Mouse (Mus musculus) adrenal gland (tissue): ENCODE data around the gene Pank2.
"Not testable (repeated sequence)": the region's sequence is repeated elsewhere in the genome, so short reads cannot be mapped to it uniquely, and the experiment has no call there.

ENCODE experiments used
- intact Hi-C: fragments of 180-260 bp; cut with DNase I; formaldehyde crosslinking; loops from one replicate; pipeline ENCODE4 v1.15.1; 2025
- long read RNA-seq, 2 experiments: library from polyadenylated mRNA; unstranded; transcript quantifications; one replicate each; pipeline ENCODE4 v2.0.0; 2020; ENCODE audit warnings: borderline replicate concordance in 1 of 2; ENCODE audit not compliant: insufficient replicate concordance in 1 of 2

Gene Pank2
- long read RNA-seq, experiment 1, full-length matches to known transcripts: 22 of 40 reads
- long read RNA-seq, experiment 1, partial matches to known transcripts: 3 of 40 reads
- long read RNA-seq, experiment 1, other reads (novel, unspliced or antisense): 15 of 40 reads
- long read RNA-seq, experiment 2, full-length matches to known transcripts: 30 of 49 reads
- long read RNA-seq, experiment 2, partial matches to known transcripts: 7 of 49 reads
- long read RNA-seq, experiment 2, other reads (novel, unspliced or antisense): 12 of 49 reads

- intact Hi-C loops: no loop called here
These were observed at the start of gene Pank2 for GRCm38 (mm10) chr2:131262213-131262672. Gene Pank2 (plus strand): TSS chr2:131262495.

DNA sequence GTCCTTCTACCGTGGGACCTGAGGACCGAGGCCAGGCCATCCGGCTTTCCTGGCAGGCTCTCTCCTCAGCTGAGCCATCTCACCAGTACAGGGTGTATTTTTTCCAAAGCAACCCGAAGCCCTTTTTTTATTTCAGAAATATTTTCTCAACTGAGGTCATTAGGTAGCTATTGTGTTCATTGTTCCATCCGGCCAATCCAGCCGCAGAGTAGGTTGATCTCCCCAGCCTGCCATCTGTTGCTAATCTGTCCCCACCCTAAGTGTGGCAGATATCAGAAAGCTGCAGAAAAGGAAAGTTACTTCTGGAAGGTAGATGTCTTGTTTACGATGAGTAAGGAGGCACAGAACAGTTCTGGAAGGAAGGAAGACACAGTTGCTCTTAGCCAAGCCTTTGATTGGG, 48.5 kb upstream of the Pank2 start:
- intact Hi-C loops: no loop called here

DNA sequence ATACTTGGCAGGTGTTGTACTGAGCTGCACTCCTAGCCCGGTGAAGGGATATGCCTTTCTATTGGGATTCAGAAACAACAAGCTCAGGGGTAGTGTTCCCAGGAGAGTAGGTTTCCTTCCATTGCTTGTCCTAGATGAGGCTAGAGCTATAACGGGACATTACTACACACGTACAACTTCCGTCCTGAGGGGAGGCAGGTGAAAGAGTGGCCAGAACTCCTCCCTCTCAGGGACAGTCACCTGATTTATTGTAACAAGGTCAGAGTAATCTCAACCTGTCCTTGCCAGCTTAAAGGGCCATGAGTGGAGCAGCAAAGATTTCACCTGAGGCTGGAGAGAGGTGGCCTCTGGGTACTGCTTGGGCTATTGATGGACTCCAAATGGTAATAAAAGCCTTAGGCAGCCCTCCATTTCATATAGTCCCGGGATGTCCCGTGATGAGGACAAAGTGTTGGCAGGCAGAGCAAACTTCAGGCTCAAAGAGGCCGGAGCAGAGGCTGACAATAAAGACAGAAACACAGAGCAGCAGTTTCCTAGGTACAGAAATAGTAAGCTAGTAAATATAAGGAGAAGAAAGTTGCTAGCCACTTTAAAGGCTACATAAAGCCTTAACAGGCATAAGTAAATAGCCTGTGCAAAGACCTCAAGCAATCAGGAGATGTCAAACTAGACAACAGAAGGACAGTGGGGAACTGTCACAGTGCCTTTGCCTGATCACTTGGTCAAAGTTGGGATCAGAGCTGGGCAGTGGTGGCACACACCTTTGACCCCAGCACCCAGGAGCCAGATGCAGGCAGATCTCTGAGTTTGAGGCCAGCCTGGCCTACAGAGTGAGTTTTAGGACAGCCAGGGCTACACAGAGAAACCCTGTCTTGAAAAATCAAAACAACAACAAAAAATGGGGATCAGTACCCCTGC, 46.1 kb upstream of the Pank2 start:
- intact Hi-C loops: loop anchor here (5.0 kb wide), 1 partner anchor 39 kb away; no protein-coding TSS in a partner anchor

DNA sequence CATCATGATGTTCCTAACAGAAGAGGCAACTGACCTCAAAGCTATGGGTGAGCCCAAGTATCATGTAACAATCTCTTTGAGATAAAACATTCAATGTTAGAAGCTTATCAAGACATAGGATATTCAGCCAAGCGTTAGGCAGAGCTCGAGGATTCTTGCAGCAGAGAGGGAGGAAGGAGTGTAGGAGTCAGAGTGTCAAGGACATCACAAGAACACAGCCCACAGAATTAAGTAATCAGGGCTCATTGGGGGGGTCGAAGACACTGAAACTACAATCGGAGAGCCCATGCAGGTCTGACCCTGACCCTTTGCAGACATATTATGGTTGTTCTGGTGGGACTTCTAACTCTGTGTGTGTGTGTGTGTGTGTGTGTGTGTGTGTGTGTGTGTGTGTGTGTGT, 42.3 kb upstream of the Pank2 start:
- intact Hi-C loops: no loop called here

DNA sequence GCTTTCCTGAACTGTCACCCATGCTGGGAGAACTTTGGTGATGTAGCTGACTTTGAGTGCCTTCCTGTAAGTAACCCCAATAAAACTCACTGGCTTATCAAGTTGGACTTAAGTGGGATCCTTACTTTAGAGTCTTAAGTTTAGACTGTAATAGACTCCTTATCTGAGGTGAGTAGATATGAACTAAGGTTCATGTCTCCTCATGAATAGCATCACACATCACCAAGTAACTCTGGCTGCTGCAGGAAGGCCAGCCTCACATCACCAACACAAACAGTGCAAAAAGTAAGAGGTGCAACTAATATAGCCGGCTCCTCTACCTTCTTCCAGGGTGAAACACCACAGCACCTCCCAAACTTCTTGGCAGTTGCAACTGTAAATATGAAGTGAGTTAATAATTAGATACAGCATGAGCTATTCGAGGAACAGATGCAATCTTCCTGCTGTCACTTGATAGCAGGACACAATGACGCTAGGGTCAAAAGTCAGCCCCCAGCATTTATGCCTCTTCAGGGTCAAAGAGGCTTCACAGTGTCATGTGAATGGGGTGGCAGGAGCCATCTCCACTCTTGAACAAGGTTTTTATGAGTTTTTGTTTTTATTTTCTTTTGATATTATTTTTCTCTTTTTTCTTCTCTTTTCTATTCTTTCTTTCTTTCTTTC, 40.3 kb upstream of the Pank2 start:
- intact Hi-C loops: no loop called here

- intact Hi-C loops: no loop called here
These were observed 39.7 kb upstream of the Pank2 start for GRCm38 (mm10) chr2:131222562-131222961.

- intact Hi-C loops: no loop called here
These were observed 38.7 kb upstream of the Pank2 start for GRCm38 (mm10) chr2:131223569-131223968.

- intact Hi-C loops: no loop called here
These were observed 37.1 kb upstream of the Pank2 start for GRCm38 (mm10) chr2:131225178-131225577.

- intact Hi-C loops: not testable (repeated sequence)
These were observed 35.6 kb upstream of the Pank2 start for GRCm38 (mm10) chr2:131226669-131227068.

DNA sequence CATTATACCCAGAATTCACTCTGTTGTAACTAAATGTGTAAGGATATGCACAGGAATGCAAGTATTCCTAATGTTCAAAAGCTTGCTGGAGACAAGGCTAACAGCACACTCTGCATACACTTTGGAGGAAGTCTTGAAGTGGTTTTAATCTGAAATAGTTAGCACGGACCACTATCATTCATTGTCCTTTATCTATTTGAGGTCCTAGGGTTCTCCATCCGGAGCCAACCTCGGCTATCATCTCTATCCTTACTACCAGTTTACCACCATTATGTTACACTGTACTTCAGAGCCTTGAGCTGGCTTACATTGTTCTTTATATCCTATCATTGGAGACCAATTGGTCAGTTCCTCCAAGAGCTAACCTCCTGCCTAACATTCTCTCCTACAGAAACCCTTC, 35.1 kb upstream of the Pank2 start:
- intact Hi-C loops: no loop called here

DNA sequence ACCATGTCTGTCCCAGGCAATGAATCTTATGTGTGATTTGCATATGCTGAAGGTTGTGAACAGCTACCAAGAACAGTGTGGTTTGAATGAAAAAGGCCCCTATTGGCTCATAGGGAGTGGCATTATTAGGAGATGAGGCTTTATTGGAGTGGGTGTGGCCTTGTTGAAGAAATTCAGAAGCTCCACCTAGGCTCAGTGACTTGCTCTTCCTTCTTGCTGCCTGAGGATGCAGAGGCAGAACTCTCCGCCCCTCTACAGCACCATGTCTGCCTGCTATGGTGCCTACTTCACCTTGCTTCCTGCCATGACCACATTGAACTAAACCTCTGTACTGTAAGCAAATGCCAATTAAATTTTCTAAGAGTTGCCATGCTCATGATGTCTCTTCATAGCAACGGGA, 29.7 kb upstream of the Pank2 start:
- intact Hi-C loops: no loop called here

DNA sequence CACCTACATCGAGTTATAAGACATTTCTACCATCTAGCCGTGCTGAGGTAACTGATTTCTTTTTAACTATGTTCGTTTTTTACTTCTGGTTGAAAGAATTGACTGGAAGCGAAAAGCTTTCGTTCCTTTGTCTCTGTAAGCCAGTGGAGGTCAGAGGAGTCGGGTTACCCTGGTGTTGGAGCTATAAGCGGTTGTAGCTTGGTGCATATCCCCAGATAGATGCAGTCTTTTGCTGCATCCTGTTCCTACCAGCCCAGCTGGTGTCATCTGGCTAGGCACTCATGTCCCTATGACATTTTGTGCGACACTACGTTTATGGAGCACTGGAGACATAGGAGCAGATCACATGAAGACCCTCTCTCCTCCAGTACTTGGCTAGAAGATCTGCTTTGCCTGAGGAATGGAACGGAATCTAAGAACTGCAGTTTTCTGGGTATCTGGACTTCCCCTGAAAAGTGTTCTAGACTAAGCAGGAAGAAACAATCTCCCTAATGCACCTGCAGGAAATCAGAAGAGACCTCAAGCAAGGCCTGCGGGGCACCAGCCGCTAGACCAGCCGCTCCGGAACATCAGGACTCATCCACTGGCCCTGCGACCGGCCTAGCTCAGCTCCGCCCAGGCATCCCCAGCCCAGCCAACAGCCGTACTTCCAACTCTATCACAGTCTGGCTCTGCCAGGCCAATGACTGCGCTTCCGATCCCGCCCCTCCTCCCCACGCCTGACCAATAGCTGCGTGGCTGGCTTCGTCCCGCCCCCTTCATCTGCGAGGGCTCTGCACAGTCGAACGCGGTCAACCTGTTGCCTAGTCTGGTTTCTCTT, 28.8 kb upstream of the Pank2 start, which contains the start of gene Mavs:
Gene Mavs (plus strand): TSS at position 757 of the 820 bp plus-strand sequence.
- intact Hi-C loops: no loop called here

GRCm38 (mm10) chr2:131234127-131234650, 28.1 kb upstream of the Pank2 start:
- intact Hi-C loops: no loop called here

GRCm38 (mm10) chr2:131234970-131235635, 27.2 kb upstream of the Pank2 start:
- intact Hi-C loops: no loop called here

- intact Hi-C loops: no loop called here
These were observed 20.1 kb upstream of the Pank2 start for GRCm38 (mm10) chr2:131242180-131242579.

DNA sequence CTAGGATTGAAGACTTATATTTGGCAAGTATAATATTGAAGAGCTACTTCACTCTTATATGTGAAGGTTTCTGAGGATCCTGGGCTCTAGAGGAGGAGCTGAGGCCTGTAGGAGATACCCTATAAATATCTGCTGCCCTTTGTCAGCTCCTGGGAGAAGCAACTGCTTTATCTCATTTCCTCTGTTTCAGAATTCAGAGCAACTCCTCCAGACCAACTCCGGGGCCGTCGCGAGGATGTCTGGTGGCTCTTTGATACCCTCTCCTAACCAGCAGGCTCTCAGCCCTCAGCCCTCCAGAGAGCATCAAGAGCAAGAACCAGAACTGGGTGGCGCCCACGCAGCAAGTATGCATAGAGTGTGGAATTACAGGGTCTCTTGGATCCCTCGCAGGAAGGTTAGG, 19.4 kb upstream of the Pank2 start:
- intact Hi-C loops: no loop called here

DNA sequence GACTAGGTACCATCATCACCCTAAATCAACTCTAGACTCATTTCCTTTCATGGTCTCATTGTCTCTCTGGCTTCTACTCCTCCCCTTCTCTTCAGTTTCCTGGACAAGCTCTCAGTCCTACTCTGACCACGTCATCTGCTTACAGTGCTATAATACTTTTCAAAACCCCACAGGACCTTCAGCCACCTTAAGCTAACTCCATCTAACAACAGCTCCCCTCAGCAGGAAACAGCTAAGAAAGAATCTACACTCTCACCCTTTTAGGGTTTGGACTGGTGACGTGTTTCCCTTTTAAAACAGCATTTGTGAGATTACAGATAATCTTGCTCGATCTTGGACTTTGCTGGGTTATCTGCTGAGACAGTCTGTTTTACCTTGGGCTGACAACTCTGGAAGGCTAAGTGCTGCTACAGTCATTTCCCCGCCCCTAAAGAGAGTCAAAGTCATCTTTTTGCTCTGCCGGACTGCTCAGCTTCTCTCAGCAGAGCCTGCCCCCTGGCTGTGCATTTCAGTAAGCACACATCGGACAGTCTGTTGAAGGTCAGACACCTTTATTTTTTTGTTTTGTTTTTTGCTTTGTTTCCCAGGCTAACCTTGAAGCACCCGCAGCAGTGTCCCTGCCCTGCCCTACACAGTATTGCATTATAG, 8.5 kb upstream of the Pank2 start:
- intact Hi-C loops: loop anchor here (2.0 to 5.0 kb wide), 4 partner anchors 43 to 157 kb away; partner anchors contain the start of genes 1700037H04Rik and Cenpb

GRCm38 (mm10) chr2:131254329-131254713, 8.0 kb upstream of the Pank2 start:
- intact Hi-C loops: loop anchor here (2.0 to 5.0 kb wide), 4 partner anchors 44 to 157 kb away; partner anchors contain the start of genes 1700037H04Rik and Cenpb

DNA sequence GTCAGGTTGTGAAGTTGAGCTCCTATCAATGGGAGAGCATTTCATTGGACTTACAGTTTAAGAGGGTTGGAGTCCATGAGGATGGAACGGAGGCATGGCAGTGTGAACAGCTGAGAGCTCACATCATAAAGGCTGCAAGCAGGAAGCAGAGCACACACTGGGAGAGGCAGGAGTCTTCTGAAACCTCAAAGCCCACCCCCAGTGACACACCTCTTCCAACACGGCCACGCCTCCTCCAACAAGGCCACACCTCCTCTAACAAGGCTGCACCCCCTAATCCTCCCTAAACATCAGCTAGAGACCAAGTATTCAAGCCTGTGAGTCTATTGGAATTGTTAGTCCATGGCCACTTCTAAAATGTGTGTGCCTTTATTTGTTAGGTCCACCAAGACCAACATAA, 6.6 kb upstream of the Pank2 start:
- intact Hi-C loops: loop anchor here (2.0 kb wide), 1 partner anchor 45 kb away; no protein-coding TSS in a partner anchor
